Mouse (Mus musculus) megakaryocyte-erythroid progenitor cell, adult 5 weeks (primary cell): Measurements from ENCODE around the gene Cd52. TPM values are rescaled to one million over a fixed set of nuclear protein-coding genes. Genes with fewer than 3 reads are reported as not detected.

Source experiments
- polyA plus RNA-seq: library from polyadenylated mRNA; stranded (reverse); fragments of >175 nt; gene quantifications from 2 replicates; pipeline ENCODE4 v1.2.3, GENCODE M21; 2012

The Cd52 gene
- 131 and 232 TPM in 2 replicates for polyA plus RNA-seq

GRCm38 (mm10) chr4:134094923-134095547 lies at the start of gene Cd52:
Gene Cd52, minus strand, starts transcription at chr4:134095082.

GRCm38 (mm10) chr4:134128221-134128982 lies 33.5 kb upstream of the Cd52 start, which contains the start of gene Sh3bgrl3:
Gene Sh3bgrl3, minus strand, starts transcription at chr4:134128789.

GRCm38 (mm10) chr4:134101979-134102741 lies 7.3 kb upstream of the Cd52 start, which contains the start of gene Ubxn11:
Gene Ubxn11, plus strand, starts transcription at chr4:134102570.

GRCm38 (mm10) chr4:134060135-134060865 lies 34.6 kb downstream of the Cd52 start, which contains the start of gene Crybg2:
Gene Crybg2, plus strand, starts transcription at chr4:134060815.

GRCm38 (mm10) chr4:134053538-134053937 lies 41.3 kb downstream of the Cd52 start, which contains the start of gene Zfp683:
Gene Zfp683, plus strand, starts transcription at chr4:134053838.

Other genes with a start within 250 kb of the Cd52 start
- gene Rps6ka1, start 207.3 kb downstream of the Cd52 start, polyA plus RNA-seq = 149 and 205 TPM in 2 replicates
- gene Hmgn2, start 126.4 kb downstream of the Cd52 start, polyA plus RNA-seq = 2,484 and 2,821 TPM in 2 replicates
- 24.5 and 27.5 TPM in 2 replicates for gene Dhdds, start 94.2 kb downstream of the Cd52 start, polyA plus RNA-seq
- gene Lin28a, start 76.2 kb downstream of the Cd52 start, polyA plus RNA-seq = 0.30 and 0.51 TPM in 2 replicates
- gene Zfp683, start 41.2 kb downstream of the Cd52 start, polyA plus RNA-seq = 0.15 TPM in 1 of 2 replicates, not detected in the other
- gene Crybg2, start 34.3 kb downstream of the Cd52 start, polyA plus RNA-seq = 1.4 and 2.4 TPM in 2 replicates
- 33.5 and 39.3 TPM in 2 replicates for gene Ubxn11, start 7.5 kb upstream of the Cd52 start, polyA plus RNA-seq
- gene Sh3bgrl3, start 33.7 kb upstream of the Cd52 start, polyA plus RNA-seq = 886 and 1,036 TPM in 2 replicates
- 41.4 and 47.6 TPM in 2 replicates for gene Cep85, start 92.0 kb upstream of the Cd52 start, polyA plus RNA-seq
- gene Gm7534, start 107.9 kb upstream of the Cd52 start, polyA plus RNA-seq = not detected in 2 replicates
- gene Catsper4, start 132.3 kb upstream of the Cd52 start, polyA plus RNA-seq = not detected in 2 replicates
- gene Cnksr1, start 143.3 kb upstream of the Cd52 start, polyA plus RNA-seq = 0.23 and 0.50 TPM in 2 replicates
- gene E130218I03Rik, start 148.6 kb upstream of the Cd52 start, polyA plus RNA-seq = 0.10 and 0.25 TPM in 2 replicates
- 60.4 and 65.0 TPM in 2 replicates for gene Zfp593, start 150.5 kb upstream of the Cd52 start, polyA plus RNA-seq
- gene Gm30191, start 151.9 kb upstream of the Cd52 start, polyA plus RNA-seq = not detected in 2 replicates
- gene Grrp1, start 159.0 kb upstream of the Cd52 start, polyA plus RNA-seq = 0.43 and 0.83 TPM in 2 replicates
- gene Pdik1l, start 192.8 kb upstream of the Cd52 start, polyA plus RNA-seq = 1.9 and 3.0 TPM in 2 replicates
- gene Trim63, start 220.0 kb upstream of the Cd52 start, polyA plus RNA-seq = not detected in 2 replicates
- 0.09 and 0.11 TPM in 2 replicates for gene Slc30a2, start 248.1 kb upstream of the Cd52 start, polyA plus RNA-seq